Mouse (Mus musculus) C2C12 (cell line): Measurements from ENCODE around the gene Fxr1. TPM values are rescaled to one million over a fixed set of nuclear protein-coding genes. Genes with fewer than 3 reads are reported as not detected.

Experiments used
- H3K27me3 ChIP-seq: one replicate; pipeline ENCODE4 v1.6.1; 2011; ENCODE audit not compliant: control insufficient read depth, insufficient read depth, insufficient read length
- H3K36me3 ChIP-seq: one replicate; pipeline ENCODE4 v1.6.1; 2011; ENCODE audit not compliant: control insufficient read depth, insufficient read depth
- H3K4me3 ChIP-seq: one replicate; pipeline ENCODE4 v1.5.1; 2011; ENCODE audit warnings: mild to moderate bottlenecking, control low read depth; ENCODE audit not compliant: poor library complexity, insufficient read depth, severe bottlenecking
- H3K79me2 ChIP-seq: one replicate; pipeline ENCODE4 v1.6.1; 2011; ENCODE audit not compliant: control insufficient read depth, insufficient read depth
- H3K79me3 ChIP-seq: one replicate; pipeline ENCODE4 v1.6.1; 2011; ENCODE audit warnings: low read depth, control low read depth
- H3ac ChIP-seq: one replicate; pipeline ENCODE3; 2011; ENCODE audit warnings: low read depth; ENCODE audit not compliant: control insufficient read depth, insufficient read length
- CEBPB ChIP-seq: IDR thresholded peaks from one replicate; pipeline ENCODE4 v1.6.1; 2011; ENCODE audit warnings: low read depth, mild to moderate bottlenecking, control low read depth, moderate library complexity
- CTCF ChIP-seq: IDR thresholded peaks from one replicate; pipeline ENCODE4 v1.5.1; 2011; ENCODE audit not compliant: control insufficient read depth, insufficient read depth, insufficient read length
- FOSL1 ChIP-seq: IDR thresholded peaks from one replicate; pipeline ENCODE4 v1.8.0; 2011; ENCODE audit warnings: mild to moderate bottlenecking, low read length; ENCODE audit not compliant: poor library complexity, insufficient read depth, severe bottlenecking
- MAX ChIP-seq: IDR thresholded peaks from one replicate; pipeline ENCODE4 v1.6.1; 2011; ENCODE audit warnings: mild to moderate bottlenecking, control low read depth
- MYOD1 ChIP-seq: IDR thresholded peaks from one replicate; pipeline ENCODE4 v1.6.1; 2011; ENCODE audit warnings: low read depth; ENCODE audit not compliant: control insufficient read depth, insufficient read length
- MYOG ChIP-seq: IDR thresholded peaks from one replicate; pipeline ENCODE4 v1.6.1; 2011; ENCODE audit not compliant: control insufficient read depth, insufficient read length; ENCODE audit errors: extremely low read depth
- USF1 ChIP-seq: IDR thresholded peaks from one replicate; pipeline ENCODE4 v1.6.1; 2011; ENCODE audit warnings: low read depth, mild to moderate bottlenecking, control low read depth, moderate library complexity
- long read RNA-seq, 2 experiments: library from polyadenylated mRNA; unstranded; transcript quantifications; one replicate each; pipeline ENCODE4 v2.0.0; 2019 to 2020
- polyA plus RNA-seq: library from polyadenylated mRNA; unstranded; fragments of >200 nt; fragmentation: generic; extraction: Trizol; gene quantifications from one replicate; pipeline ENCODE4 v1.2.1, GENCODE M21; 2012; ENCODE audit warnings: missing spikeins

Gene Fxr1
- polyA plus RNA-seq: 33.9 TPM
- long read RNA-seq, experiment 1, transcript Fxr1-208 (16 exons, 3,014 nt): minor isoform, 11 of 59 reads
- long read RNA-seq, experiment 1, transcript Fxr1-204 (17 exons, 2,129 nt): major isoform, 18 of 59 reads
- long read RNA-seq, experiment 1, transcript Fxr1-206 (15 exons, 2,127 nt): minor isoform, 9 of 59 reads
- long read RNA-seq, experiment 1, partial matches to known transcripts: 4 of 59 reads
- long read RNA-seq, experiment 1, other reads (novel, unspliced or antisense): 16 of 59 reads
- long read RNA-seq, experiment 2, transcript Fxr1-208 (16 exons, 3,014 nt): minor isoform, 62 of 251 reads
- long read RNA-seq, experiment 2, transcript Fxr1-206 (15 exons, 2,127 nt): minor isoform, 31 of 251 reads
- long read RNA-seq, experiment 2, transcript Fxr1-204 (17 exons, 2,129 nt): major isoform, 76 of 251 reads
- long read RNA-seq, experiment 2, partial matches to known transcripts: 39 of 251 reads
- long read RNA-seq, experiment 2, other reads (novel, unspliced or antisense): 42 of 251 reads

DNA sequence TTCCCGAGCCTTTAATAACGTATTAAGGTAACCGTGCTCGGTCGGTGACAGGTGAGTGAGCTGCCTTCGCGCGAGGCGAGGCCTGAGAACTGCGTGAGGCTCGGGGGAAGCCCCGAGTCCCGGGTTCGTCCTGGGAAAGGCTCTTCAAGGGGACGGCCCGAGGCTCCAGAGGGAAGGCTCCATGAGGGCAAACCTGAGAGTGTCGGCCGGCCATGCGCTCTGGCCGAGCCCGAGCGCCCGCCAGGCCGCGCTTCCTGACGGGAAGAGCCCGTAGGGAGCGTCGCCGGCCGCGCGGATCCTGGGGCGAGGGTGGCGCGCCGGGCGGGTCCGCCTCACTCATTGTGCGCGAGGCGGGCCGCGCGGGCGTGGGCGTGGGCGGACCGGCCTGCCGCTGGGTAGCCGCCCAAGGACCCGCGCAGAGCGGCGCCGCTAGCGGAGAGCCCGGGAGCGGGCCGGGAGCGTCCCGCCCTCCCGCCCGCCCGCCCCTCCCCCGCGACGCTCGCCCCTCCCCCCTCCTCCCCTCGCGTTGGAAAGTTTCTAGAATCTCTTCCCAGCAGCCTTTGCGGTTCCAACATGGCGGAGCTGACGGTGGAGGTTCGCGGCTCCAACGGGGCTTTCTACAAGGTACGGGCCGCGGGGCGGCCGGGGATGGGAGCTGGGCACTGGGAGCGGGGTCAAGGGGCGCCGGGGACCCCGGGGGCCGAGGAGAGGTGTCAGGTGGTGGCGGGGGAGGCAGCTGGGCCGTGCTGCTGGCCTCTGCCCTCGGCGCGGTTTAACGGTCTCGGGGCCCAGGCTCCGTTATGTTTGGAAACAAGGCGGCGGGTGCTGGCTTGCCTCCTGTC, at the start of gene Fxr1:
Gene Fxr1 (plus strand): TSS at position 404 of the 842 bp plus-strand sequence.
- Histone ChIP-seq H3K79me3 (peaks cover 43% of the 10 kb centered on the region), H3K4me3 (peak within 1 kb of the TSS; percentile 72), H3K27me3 (no peaks in the 10 kb centered on the region), H3K79me2 (peaks cover 49% of the 10 kb centered on the region), H3K36me3 (peaks cover 17% of the 10 kb centered on the region), H3ac (peak within 1 kb of the TSS; percentile 94)
- TF ChIP-seq MYOG (no peak), MAX (peak; percentile 61)

- no peaks in the 10 kb centered on the region for H3K79me3 ChIP-seq
- H3K79me2 ChIP-seq: no peaks in the 10 kb centered on the region
- TF ChIP-seq MYOD1 (no peak), CEBPB (no peak), CTCF (no peak), USF1 (no peak), MYOG (no peak), FOSL1 (no peak), MAX (no peak)
- no peaks in the 10 kb centered on the region for H3K36me3 ChIP-seq
- no peak overlapping the region for H3ac ChIP-seq
- no peak overlapping the region for H3K4me3 ChIP-seq
- H3K27me3 ChIP-seq: no peaks in the 10 kb centered on the region
Observed at GRCm38 (mm10) chr3:33979395-33979794, 40.3 kb upstream of the Fxr1 start.

DNA sequence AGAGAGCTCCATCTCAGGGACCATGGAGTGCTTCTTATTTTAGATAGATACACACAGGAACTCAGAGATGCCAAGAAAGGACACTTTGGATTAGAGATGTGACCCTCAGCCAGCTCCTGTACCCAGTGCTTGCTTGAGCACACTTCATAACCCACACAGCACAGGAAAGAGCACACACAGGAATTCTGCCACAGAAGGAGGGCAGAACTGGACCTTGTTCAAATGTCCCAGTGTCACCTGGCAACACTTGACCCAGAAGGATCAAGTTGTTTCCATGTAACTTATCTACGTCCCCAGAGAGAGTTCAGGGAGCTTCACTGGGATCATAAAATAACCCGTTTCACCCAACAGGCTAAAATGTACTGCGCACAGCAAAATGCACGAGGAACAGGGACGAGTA, 37.0 kb upstream of the Fxr1 start:
- TF ChIP-seq USF1 (no peak), CEBPB (no peak), MAX (no peak), MYOG (no peak), CTCF (no peak), MYOD1 (no peak), FOSL1 (no peak)
- Histone ChIP-seq H3K4me3 (no peak overlapping the region), H3K36me3 (no peaks in the 10 kb centered on the region), H3K79me3 (no peaks in the 10 kb centered on the region), H3K27me3 (no peaks in the 10 kb centered on the region), H3ac (no peak overlapping the region), H3K79me2 (no peaks in the 10 kb centered on the region)

DNA sequence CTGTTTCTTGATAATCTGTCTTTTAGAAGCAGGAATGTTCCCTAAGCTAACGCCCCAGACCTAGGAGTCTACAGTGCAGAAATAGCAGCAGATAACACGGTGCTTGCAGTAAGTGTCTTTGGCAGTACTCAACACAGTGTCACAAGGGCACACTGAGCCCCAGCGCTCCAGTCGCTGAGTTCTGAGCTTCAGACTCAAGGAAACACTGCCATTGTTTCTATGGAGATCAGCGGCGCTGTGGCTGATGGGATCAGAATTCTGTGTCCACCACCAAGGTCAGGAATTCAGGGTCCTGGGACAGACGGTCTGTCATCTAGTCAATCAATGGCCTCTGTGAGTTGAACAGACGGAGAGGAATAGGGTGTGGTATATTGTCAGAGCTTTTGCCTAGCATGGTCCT, 30.4 kb upstream of the Fxr1 start:
- TF ChIP-seq MYOG (no peak), FOSL1 (no peak), MYOD1 (no peak), MAX (no peak), USF1 (no peak), CTCF (no peak), CEBPB (no peak)
- no peak overlapping the region for H3K4me3 ChIP-seq
- H3K36me3 ChIP-seq: no peaks in the 10 kb centered on the region
- H3K79me2 ChIP-seq: no peaks in the 10 kb centered on the region
- H3K27me3 ChIP-seq: peaks cover 8% of the 10 kb centered on the region
- no peaks in the 10 kb centered on the region for H3K79me3 ChIP-seq
- no peak overlapping the region for H3ac ChIP-seq

- H3K4me3 ChIP-seq: no peak overlapping the region
Observed at GRCm38 (mm10) chr3:33990451-33990850, 29.3 kb upstream of the Fxr1 start.

More at GRCm38 (mm10) chr3:33990451-33990850, 29.3 kb upstream of the Fxr1 start:
- no peaks in the 10 kb centered on the region for H3K79me2 ChIP-seq
- H3K79me3 ChIP-seq: no peaks in the 10 kb centered on the region
- TF ChIP-seq MYOD1: no peak
- no peak for TF ChIP-seq CTCF
- TF ChIP-seq MAX: no peak
- no peak for TF ChIP-seq MYOG
- TF ChIP-seq CEBPB: no peak
- TF ChIP-seq FOSL1: no peak
- TF ChIP-seq USF1: no peak
- peaks cover 8% of the 10 kb centered on the region for H3K27me3 ChIP-seq
- no peaks in the 10 kb centered on the region for H3K36me3 ChIP-seq
- H3ac ChIP-seq: no peak overlapping the region
